Mouse (Mus musculus) bone marrow, adult 2 months (tissue): Measurements from ENCODE around the gene Atp5f1.
"Not testable (repeated sequence)": the region's sequence is repeated elsewhere in the genome, so short reads cannot be mapped to it uniquely, and the experiment has no call there.

Experiments used
- CTCF ChIP-seq: fragments of 200-500 bp; IDR thresholded peaks from 2 replicates; pipeline ENCODE4 v1.5.1; 2011; ENCODE audit warnings: low read length, control low read depth; ENCODE audit not compliant: control insufficient read depth, insufficient read depth
- POLR2A ChIP-seq: fragments of 200-500 bp; IDR thresholded peaks from 2 replicates; pipeline ENCODE4 v1.6.1; 2011; ENCODE audit warnings: low read depth, mild to moderate bottlenecking, control low read depth, low read length, borderline replicate concordance; ENCODE audit not compliant: control insufficient read depth

DNA sequence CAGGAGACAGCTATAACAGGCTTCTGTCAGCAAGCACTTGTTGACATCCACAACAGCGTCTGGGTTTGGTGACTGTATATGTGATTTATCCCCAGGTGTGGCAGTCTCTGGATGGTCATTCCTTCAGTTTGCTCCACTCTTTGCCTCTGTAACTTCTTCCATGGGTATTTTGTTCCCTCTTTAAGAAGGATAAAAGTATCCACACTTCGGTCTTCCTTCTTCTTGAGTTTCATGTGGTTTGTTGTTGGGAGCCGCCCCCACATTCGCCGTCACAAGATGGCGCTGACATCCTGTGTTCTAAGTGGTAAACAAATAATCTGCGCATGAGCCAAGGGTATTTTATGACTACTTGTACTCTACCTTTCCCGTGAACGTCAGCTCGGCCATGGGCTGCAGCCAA is 43.5 kb upstream of the Atp5f1 start:
- not testable (repeated sequence) for TF ChIP-seq CTCF, POLR2A
